Mouse (Mus musculus) Patski (cell line): ENCODE measurements around the gene Idh1. TPM values are rescaled to one million over a fixed set of nuclear protein-coding genes. Genes with fewer than 3 reads are reported as not detected.

ENCODE experiments used
- ATAC-seq: fragments of 100-300 bp; one replicate; pipeline ENCODE4 v1.8.0; 2021
- CTCF ChIA-PET: fragments of 350-600 bp; sonication (Branson Sonifier 250); formaldehyde crosslinking; loops from one replicate; lab custom pipeline; 2022; ENCODE audit warnings: inconsistent platforms; lab: Charles Lee
- POLR2A ChIA-PET: fragments of 350-600 bp; sonication (Branson Sonifier 250); formaldehyde crosslinking; loops from one replicate; lab custom pipeline; 2022; ENCODE audit warnings: antibody characterized with exemption, inconsistent platforms; lab: Charles Lee
- DNase-seq: peaks from one replicate; pipeline ENCODE4 v3.0.0-alpha.2; 2011; ENCODE audit warnings: low read depth, low spot score
- H3K27me3 ChIP-seq: fragments of 371-371 bp; one replicate; pipeline ENCODE4 v1.5.1; 2021
- CTCF ChIP-seq: fragments of 100-300 bp; IDR thresholded peaks from one replicate; pipeline ENCODE4 v1.5.1; 2021
- in situ Hi-C: fragments of 300-500 bp; cut with MboI; formaldehyde crosslinking; loops from 3 replicates; pipeline ENCODE4 v1.11.1; 2018; ENCODE audit warnings: low pct_unique_long_range_greater_than_20kb, mixed read lengths
- polyA plus RNA-seq: library from polyadenylated mRNA; unstranded; gene quantifications from one replicate; pipeline ENCODE4 v1.2.3, GENCODE M21; 2021

Gene Idh1
- polyA plus RNA-seq, 1 experiment from 2014 or later, result 69.2 TPM

GRCm38 (mm10) chr1:65122574-65123372 is 63.5 kb downstream of the Idh1 start, which contains the start of gene D630023F18Rik:
TSS of gene D630023F18Rik (minus strand) at chr1:65123214.
- H3K27me3 ChIP-seq, result no peaks in the 10 kb centered on the region
- POLR2A ChIA-PET, result no interaction called here
- TF ChIP-seq CTCF, result no peak
- DNase-seq (no peak), ATAC-seq (no peak)
- in situ Hi-C loops, result no loop called here
- CTCF ChIA-PET, result interaction anchor here (0.9 kb wide), 1 partner anchor 55 kb away, joined by 3 read pairs; no protein-coding TSS in a partner anchor

- in situ Hi-C loops, result no loop called here
- TF ChIP-seq CTCF, result no peak
- H3K27me3 ChIP-seq, result no peaks in the 10 kb centered on the region
- ChIA-PET CTCF (interaction anchor here (0.9 to 2.4 kb wide), 2 partner anchors 9 to 59 kb away, joined by 3 to 7 read pairs; no protein-coding TSS in a partner anchor), POLR2A (interaction anchor here (0.7 kb wide), 1 partner anchor 18 kb away, joined by 3 read pairs; no protein-coding TSS in a partner anchor)
- ATAC-seq (no peak), DNase-seq (no peak)
Measured at GRCm38 (mm10) chr1:65119438-65119837, 66.9 kb downstream of the Idh1 start, which contains the start of gene Gm28845. TSS of gene Gm28845 (minus strand) at chr1:65119558.

GRCm38 (mm10) chr1:65118150-65118913 is 68.0 kb downstream of the Idh1 start:
- ATAC-seq (no peak), DNase-seq (peak; percentile 33)
- ChIA-PET CTCF (interaction anchor here (0.9 to 2.4 kb wide), 2 partner anchors 10 to 60 kb away, joined by 3 to 7 read pairs; no protein-coding TSS in a partner anchor), POLR2A (no interaction called here)
- H3K27me3 ChIP-seq, result no peaks in the 10 kb centered on the region
- TF ChIP-seq CTCF, result no peak
- in situ Hi-C loops, result no loop called here

- in situ Hi-C loops, result loop anchor here (5.0 kb wide), 1 partner anchor 64 kb away; no protein-coding TSS in a partner anchor
- peaks cover 4% of the 10 kb centered on the region for H3K27me3 ChIP-seq
- ChIA-PET POLR2A (no interaction called here), CTCF (interaction anchor here (1.0 to 5.6 kb wide), 5 partner anchors 24 to 63 kb away, joined by 3 to 62 read pairs (median 5); no protein-coding TSS in a partner anchor)
- ATAC-seq (no peak), DNase-seq (no peak)
- no peak for TF ChIP-seq CTCF
Measured at GRCm38 (mm10) chr1:65113536-65114172, 72.6 kb downstream of the Idh1 start.

- in situ Hi-C loops, result loop anchor here (5.0 kb wide), 1 partner anchor 64 kb away; no protein-coding TSS in a partner anchor
- peaks cover 7% of the 10 kb centered on the region for H3K27me3 ChIP-seq
- POLR2A ChIA-PET, result interaction anchor here (1.8 kb wide), 1 partner anchor 66 kb away, joined by 12 read pairs; no protein-coding TSS in a partner anchor
- TF ChIP-seq CTCF, result no peak
- CTCF ChIA-PET, result interaction anchor here (0.8 to 5.6 kb wide), 15 partner anchors 11 to 73 kb away, joined by 3 to 62 read pairs (median 4); no protein-coding TSS in a partner anchor
- DNase-seq, result no peak
- ATAC-seq, result no peak
Measured at GRCm38 (mm10) chr1:65112807-65113196, 73.5 kb downstream of the Idh1 start.

GRCm38 (mm10) chr1:65112031-65112806 is 74.1 kb downstream of the Idh1 start:
- ATAC-seq, result peak; percentile 47
- in situ Hi-C loops, result loop anchor here (5.0 kb wide), 1 partner anchor 65 kb away; no protein-coding TSS in a partner anchor
- TF ChIP-seq CTCF, result peak; percentile 92
- H3K27me3 ChIP-seq, result peaks cover 10% of the 10 kb centered on the region
- CTCF ChIA-PET, result interaction anchor here (0.8 to 5.6 kb wide), 15 partner anchors 10 to 74 kb away, joined by 3 to 62 read pairs (median 4); no protein-coding TSS in a partner anchor
- POLR2A ChIA-PET, result interaction anchor here (1.8 kb wide), 1 partner anchor 67 kb away, joined by 12 read pairs; no protein-coding TSS in a partner anchor
- peak; percentile 39 for DNase-seq

GRCm38 (mm10) chr1:65109756-65110435 is 76.4 kb downstream of the Idh1 start:
- CTCF ChIA-PET, result no interaction called here
- in situ Hi-C loops, result loop anchor here (5.0 kb wide), 1 partner anchor 67 kb away; no protein-coding TSS in a partner anchor
- POLR2A ChIA-PET, result no interaction called here
- peaks cover 22% of the 10 kb centered on the region for H3K27me3 ChIP-seq
- DNase-seq (no peak), ATAC-seq (no peak)
- no peak for TF ChIP-seq CTCF

GRCm38 (mm10) chr1:65109196-65109595 is 77.1 kb downstream of the Idh1 start:
- DNase-seq (no peak), ATAC-seq (no peak)
- TF ChIP-seq CTCF, result no peak
- in situ Hi-C loops, result no loop called here
- POLR2A ChIA-PET, result no interaction called here
- CTCF ChIA-PET, result interaction anchor here (1.0 kb wide), 1 partner anchor 17 kb away, joined by 3 read pairs; no protein-coding TSS in a partner anchor
- peaks cover 27% of the 10 kb centered on the region for H3K27me3 ChIP-seq

Other genes starting within 250 kb of the Idh1 start
- gene Plekhm3, start 229.7 kb downstream of the Idh1 start, polyA plus RNA-seq, result 10.2 TPM
- not detected for gene Akr1cl, start 153.7 kb downstream of the Idh1 start, polyA plus RNA-seq
- not detected for gene Cryge, start 135.4 kb downstream of the Idh1 start, polyA plus RNA-seq
- not detected for gene Crygd, start 123.0 kb downstream of the Idh1 start, polyA plus RNA-seq
- gene Crygc, start 112.8 kb downstream of the Idh1 start, polyA plus RNA-seq, result not detected
- not detected for gene Crygb, start 104.2 kb downstream of the Idh1 start, polyA plus RNA-seq
- gene Cryga, start 83.1 kb downstream of the Idh1 start, polyA plus RNA-seq, result not detected
- not detected for gene Gm28845, start 66.9 kb downstream of the Idh1 start, polyA plus RNA-seq
- 0.08 TPM for gene D630023F18Rik, start 63.3 kb downstream of the Idh1 start, polyA plus RNA-seq
- gene Pikfyve, start 183 bp upstream of the Idh1 start, polyA plus RNA-seq, result 13.7 TPM
- 0.03 TPM for gene Pth2r, start 95.6 kb upstream of the Idh1 start, polyA plus RNA-seq